Mouse (Mus musculus): ENCODE measurements at regions not wholly inside any gene's neighbourhood (a gene's known extent, or its start where the extent isn't known, plus 50 kb on each side); places are given as distances from the start of the nearest gene placed in this dataset.

- no peak for TF ChIP-seq POLR2A (IDR thresholded peaks at IDR 0.05; ENCODE audit: insufficient read length, low read depth)
- TF ChIP-seq MYOG (IDR thresholded peaks at IDR 0.05; ENCODE audit: control insufficient read depth in 1 of 3, insufficient read depth in 1 of 3, insufficient read length in 2 of 3, low read depth in 2 of 3) = no peak
- TF ChIP-seq MAX (IDR thresholded peaks at IDR 0.05; ENCODE audit: low read depth) = no peak
- no peak for TF ChIP-seq E2F4 (IDR thresholded peaks at IDR 0.05; ENCODE audit: insufficient read depth)
- no peak for TF ChIP-seq USF1 (IDR thresholded peaks at IDR 0.05; ENCODE audit: low read depth)
- TF ChIP-seq TCF12 (IDR thresholded peaks at IDR 0.05; ENCODE audit: insufficient read depth, poor library complexity, severe bottlenecking) = no peak
- no peak for TF ChIP-seq MYOD1 (IDR thresholded peaks at IDR 0.05; ENCODE audit: control insufficient read depth in 1 of 3, insufficient read length in 2 of 3, low read depth in 2 of 3)
- no peak for TF ChIP-seq CEBPB (IDR thresholded peaks at IDR 0.05; ENCODE audit: insufficient read depth, poor library complexity, severe bottlenecking)
Observed at GRCm38 (mm10) chr12:13150751-13151150, 98.3 kb downstream of the Ddx1 start.
